Mouse (Mus musculus) MEL (cell line): ENCODE results near the gene Sirt4. TPM values are rescaled to one million over a fixed set of nuclear protein-coding genes. Genes with fewer than 3 reads are reported as not detected.

Experiments used
- DNase-seq: peaks from one replicate; pipeline ENCODE4 v3.0.0; 2011; ENCODE audit warnings: low read depth, low spot score
- H3K27ac ChIP-seq: 2 replicates; pipeline ENCODE4 v1.5.1; 2012; ENCODE audit warnings: low read depth, mild to moderate bottlenecking, control low read depth, low read length, moderate library complexity; ENCODE audit not compliant: control insufficient read depth
- H3K27me3 ChIP-seq, 2 experiments: fragments of 150-350 bp in 1 of 2; sonication (generic) in 1 of 2; 2 replicates each; pipeline ENCODE4 v1.6.1; 2012; ENCODE audit warnings: low read length in 2 of 2, mild to moderate bottlenecking in 2 of 2, improper control_type of control experiment in 1 of 2, moderate library complexity in 1 of 2; ENCODE audit not compliant: insufficient read depth in 2 of 2, control insufficient read depth in 1 of 2
- H3K36me3 ChIP-seq, 2 experiments: 2 replicates each; pipeline ENCODE4 v1.6.1; 2012 to 2014; ENCODE audit warnings: low read length in 2 of 2, improper control_type of control experiment in 1 of 2, inconsistent platforms in 1 of 2, mild to moderate bottlenecking in 1 of 2; ENCODE audit not compliant: insufficient read depth in 2 of 2, control insufficient read depth in 1 of 2
- H3K4me1 ChIP-seq, 2 experiments: fragments of 150-350 bp in 1 of 2; sonication (generic) in 1 of 2; 2 replicates each; pipeline ENCODE4 v1.6.1; 2012; ENCODE audit warnings: low read length in 2 of 2, improper control_type of control experiment in 1 of 2, mild to moderate bottlenecking in 1 of 2; ENCODE audit not compliant: insufficient read depth in 2 of 2, control insufficient read depth in 1 of 2
- H3K4me3 ChIP-seq, 2 experiments: fragments of 150-350 bp in 1 of 2; sonication (generic) in 1 of 2; 2 replicates each; pipeline ENCODE4 v1.5.1; 2012; ENCODE audit warnings: low read depth in 2 of 2, low read length in 2 of 2, mild to moderate bottlenecking in 2 of 2, moderate library complexity in 2 of 2, control low read depth in 1 of 2, improper control_type of control experiment in 1 of 2; ENCODE audit not compliant: control insufficient read depth in 1 of 2, insufficient read depth in 1 of 2
- H3K79me2 ChIP-seq: 2 replicates; pipeline ENCODE4 v1.6.1; 2012; ENCODE audit warnings: mild to moderate bottlenecking, low read length, moderate library complexity; ENCODE audit not compliant: control insufficient read depth, poor library complexity, insufficient read depth
- H3K9ac ChIP-seq: 2 replicates; pipeline ENCODE4 v1.6.1; 2012; ENCODE audit warnings: low read depth, mild to moderate bottlenecking, control low read depth, low read length, moderate library complexity; ENCODE audit not compliant: control insufficient read depth, poor library complexity, severe bottlenecking
- H3K9me3 ChIP-seq: fragments of 150-350 bp; sonication (generic); replicated peaks from 2 replicates; pipeline ENCODE4 v1.6.1; 2012; ENCODE audit warnings: mild to moderate bottlenecking, low read length, improper control_type of control experiment, moderate library complexity; ENCODE audit not compliant: insufficient read depth
- CTCF ChIP-seq, 3 experiments: IDR thresholded peaks in 2 of 3; conservative IDR thresholded peaks in 1 of 3; 2 replicates each; pipeline ENCODE4 v1.5.1; 2011 to 2012; ENCODE audit warnings: low read length in 3 of 3, low read depth in 2 of 3, mild to moderate bottlenecking in 2 of 3, improper control_type of control experiment in 1 of 3, inconsistent platforms in 1 of 3, mixed read lengths in 1 of 3, moderate library complexity in 1 of 3; ENCODE audit not compliant: control insufficient read depth in 1 of 3, insufficient read depth in 1 of 3, poor library complexity in 1 of 3, severe bottlenecking in 1 of 3
- E2F4 ChIP-seq: IDR thresholded peaks from 2 replicates; pipeline ENCODE4 v1.6.1; 2011; ENCODE audit warnings: low read depth, low read length, improper control_type of control experiment, borderline replicate concordance
- ELF1 ChIP-seq: IDR thresholded peaks from 2 replicates; pipeline ENCODE4 v1.6.1; 2014; ENCODE audit warnings: low read depth, mild to moderate bottlenecking, inconsistent platforms, low read length, improper control_type of control experiment, moderate library complexity
- EP300 ChIP-seq, 2 experiments: IDR thresholded peaks; 2 replicates each; pipeline ENCODE4 v1.6.1; 2011; ENCODE audit warnings: improper control_type of control experiment in 2 of 2, low read length in 2 of 2, low read depth in 1 of 2, mild to moderate bottlenecking in 1 of 2
- GABPA ChIP-seq: IDR thresholded peaks from 2 replicates; pipeline ENCODE4 v1.6.1; 2012; ENCODE audit warnings: low read depth, mild to moderate bottlenecking, inconsistent platforms, low read length, improper control_type of control experiment, moderate library complexity
- HCFC1 ChIP-seq: IDR thresholded peaks from 2 replicates; pipeline ENCODE4 v1.6.1; 2012; ENCODE audit warnings: low read depth, mild to moderate bottlenecking, inconsistent platforms, low read length, improper control_type of control experiment, moderate library complexity
- MAZ ChIP-seq: IDR thresholded peaks from 2 replicates; pipeline ENCODE4 v1.6.1; 2012; ENCODE audit warnings: low read depth, mild to moderate bottlenecking, inconsistent platforms, low read length, improper control_type of control experiment
- MYC ChIP-seq: IDR thresholded peaks from 2 replicates; pipeline ENCODE4 v1.6.1; 2011; ENCODE audit warnings: low read depth, mild to moderate bottlenecking, low read length, improper control_type of control experiment, moderate library complexity
- NRF1 ChIP-seq: IDR thresholded peaks from 2 replicates; pipeline ENCODE4 v1.6.1; 2014; ENCODE audit warnings: low read depth, mild to moderate bottlenecking, inconsistent platforms, low read length, improper control_type of control experiment, moderate library complexity; ENCODE audit not compliant: poor library complexity, insufficient read depth, severe bottlenecking
- RAD21 ChIP-seq: IDR thresholded peaks from 2 replicates; pipeline ENCODE4 v1.6.1; 2011; ENCODE audit warnings: mild to moderate bottlenecking, low read depth, low read length, improper control_type of control experiment
- SMC3 ChIP-seq: IDR thresholded peaks from 2 replicates; pipeline ENCODE4 v1.6.1; 2011; ENCODE audit warnings: low read depth, low read length, improper control_type of control experiment
- TBP ChIP-seq: IDR thresholded peaks from 2 replicates; pipeline ENCODE4 v1.8.0; 2011; ENCODE audit warnings: low read depth, low read length, improper control_type of control experiment
- TCF12 ChIP-seq: IDR thresholded peaks from 2 replicates; pipeline ENCODE4 v1.6.1; 2014; ENCODE audit warnings: low read depth, mild to moderate bottlenecking, inconsistent platforms, low read length, improper control_type of control experiment, moderate library complexity
- UBTF ChIP-seq: IDR thresholded peaks from 2 replicates; pipeline ENCODE4 v1.6.1; 2012; ENCODE audit warnings: low read depth, mild to moderate bottlenecking, inconsistent platforms, low read length, improper control_type of control experiment, moderate library complexity, borderline replicate concordance; ENCODE audit not compliant: insufficient read depth
- USF2 ChIP-seq, 2 experiments: IDR thresholded peaks; 2 replicates each; pipeline ENCODE4 v1.6.1; 2011 to 2012; ENCODE audit warnings: improper control_type of control experiment in 2 of 2, low read length in 2 of 2, borderline replicate concordance in 1 of 2, inconsistent platforms in 1 of 2, low read depth in 1 of 2, mild to moderate bottlenecking in 1 of 2; ENCODE audit not compliant: insufficient read depth in 1 of 2
- ZC3H11A ChIP-seq: IDR thresholded peaks from 2 replicates; pipeline ENCODE4 v1.6.1; 2012; ENCODE audit warnings: low read depth, mild to moderate bottlenecking, inconsistent platforms, low read length, improper control_type of control experiment
- ZKSCAN1 ChIP-seq: IDR thresholded peaks from 2 replicates; pipeline ENCODE4 v1.6.1; 2012; ENCODE audit warnings: low read depth, mild to moderate bottlenecking, inconsistent platforms, low read length, improper control_type of control experiment, moderate library complexity
- ZMIZ1 ChIP-seq: IDR thresholded peaks from 2 replicates; pipeline ENCODE4 v1.6.1; 2012; ENCODE audit warnings: low read depth, mild to moderate bottlenecking, inconsistent platforms, low read length, improper control_type of control experiment, moderate library complexity
- ZNF384 ChIP-seq: IDR thresholded peaks from 2 replicates; pipeline ENCODE4 v1.6.1; 2012; ENCODE audit warnings: low read depth, mild to moderate bottlenecking, inconsistent platforms, low read length, improper control_type of control experiment
- polyA plus RNA-seq, 2 experiments: library from polyadenylated mRNA; stranded (reverse) in 1 of 2; unstranded in 1 of 2; fragments of >175 nt in 1 of 2; fragments of >200 nt in 1 of 2; gene quantifications; 2 replicates each; pipeline versions ENCODE4 v1.2.1 to v1.2.4; 2012; ENCODE audit warnings: low replicate concordance in 2 of 2, low read depth in 1 of 2; ENCODE audit not compliant: insufficient read length in 2 of 2, insufficient read depth in 1 of 2, missing spikeins in 1 of 2
- total RNA-seq: library from RNA; depleted of rRNA; stranded (reverse); fragments of 300-350 nt; gene quantifications from 2 replicates; pipeline ENCODE4 v1.2.3, GENCODE M21; 2012

Gene Sirt4
- total and polyA plus RNA-seq, 3 experiments: 9.2 to 10.3 TPM; not detected in 1

GRCm38 (mm10) chr5:115449247-115449646 lies 35.3 kb downstream of the Sirt4 start:
- no peaks in the 10 kb centered on the region for H3K79me2 ChIP-seq
- H3K36me3 ChIP-seq: peaks cover 0 to 11% of the 10 kb centered on the region in 2 experiments; a peak in 2 of 4 replicates
- DNase-seq: no peak
- H3K9ac ChIP-seq: no peak overlapping the region
- H3K9me3 ChIP-seq: no peaks in the 10 kb centered on the region
- H3K4me3 ChIP-seq: no peak overlapping the region
- H3K27ac ChIP-seq: 0 out of 2 replicates have a peak overlapping the region, but pooled peaks have one; percentile 1
- peaks cover 3 to 14% of the 10 kb centered on the region in 2 experiments for H3K4me1 ChIP-seq
- TF ChIP-seq ELF1 (no peak), USF2 (IDR thresholded peaks at IDR 0.05; ENCODE audit: borderline replicate concordance in 1 of 2, insufficient read depth in 1 of 2, low read depth in 1 of 2, low read length in 2 of 2) (no peak), NRF1 (no peak), GABPA (no peak), EP300 (IDR thresholded peaks at IDR 0.05; ENCODE audit: low read depth in 1 of 2, low read length in 2 of 2) (no peak), E2F4 (no peak)
- H3K27me3 ChIP-seq: no peaks in the 10 kb centered on the region

- no peak overlapping the region for H3K27ac ChIP-seq
- DNase-seq: no peak
- peaks cover 0 to 11% of the 10 kb centered on the region in 2 experiments; a peak in 2 of 4 replicates for H3K36me3 ChIP-seq
- TF ChIP-seq HCFC1: no peak
- TF ChIP-seq SMC3: no peak
- no peak for TF ChIP-seq RAD21
- no peak for TF ChIP-seq TCF12
- TF ChIP-seq GABPA: no peak
- no peak for TF ChIP-seq ZC3H11A
- no peak for TF ChIP-seq CTCF (IDR thresholded peaks at IDR 0.05 in 2 of 3, conservative IDR thresholded peaks at IDR 0.05 in 1 of 3; ENCODE audit: control insufficient read depth in 1 of 3, insufficient read depth in 1 of 3, low read depth in 2 of 3, low read length in 3 of 3, poor library complexity in 1 of 3, severe bottlenecking in 1 of 3)
- no peak for TF ChIP-seq ZMIZ1
- TF ChIP-seq MAZ: no peak
- TF ChIP-seq ZKSCAN1: no peak
- no peak for TF ChIP-seq USF2 (IDR thresholded peaks at IDR 0.05; ENCODE audit: borderline replicate concordance in 1 of 2, insufficient read depth in 1 of 2, low read depth in 1 of 2, low read length in 2 of 2)
- TF ChIP-seq UBTF: no peak
- no peak for TF ChIP-seq MYC
- TF ChIP-seq TBP: no peak
- no peak for TF ChIP-seq ZNF384
- H3K4me3 ChIP-seq: no peak overlapping the region
- no peaks in the 10 kb centered on the region for H3K9me3 ChIP-seq
- H3K79me2 ChIP-seq: no peaks in the 10 kb centered on the region
- H3K4me1 ChIP-seq: peaks cover 3 to 14% of the 10 kb centered on the region in 2 experiments
- no peak overlapping the region for H3K9ac ChIP-seq
- H3K27me3 ChIP-seq: no peaks in the 10 kb centered on the region
These were observed 37.4 kb downstream of the Sirt4 start for GRCm38 (mm10) chr5:115447108-115447507.
